Mouse (Mus musculus) ES-Bruce4 (cell line): ENCODE data around the gene Aoc3.
A peak's percentile ranks its signal among the peaks of the same experiment; 100 is the strongest.

Experiments
- CTCF ChIP-seq: IDR thresholded peaks from one replicate; pipeline ENCODE4 v1.8.1; 2011; ENCODE audit warnings: low read depth, low read length
- POLR2A ChIP-seq: IDR thresholded peaks from one replicate; pipeline ENCODE4 v1.8.1; 2011; ENCODE audit warnings: low read length; ENCODE audit not compliant: insufficient read depth

GRCm38 (mm10) chr11:101323609-101324008, 6.8 kb upstream of the Aoc3 start:
- TF ChIP-seq CTCF (peak; percentile 98), POLR2A (no peak)
